Mouse (Mus musculus) brain, embryonic 14.5 days (tissue): ENCODE measurements around the gene Lhx4. TPM values are rescaled to one million over a fixed set of nuclear protein-coding genes. Genes with fewer than 3 reads are reported as not detected.

Experiments
- DNase-seq: peaks from one replicate; pipeline ENCODE4 v3.0.0-alpha.2; 2011; ENCODE audit warnings: low read depth
- CTCF ChIP-seq: fragments of 200-500 bp; IDR thresholded peaks from 2 replicates; pipeline ENCODE4 v1.5.1; 2012; ENCODE audit warnings: inconsistent platforms, mild to moderate bottlenecking, moderate library complexity, borderline replicate concordance; ENCODE audit not compliant: insufficient read depth, insufficient read length; ENCODE audit errors: extremely low read depth
- POLR2A ChIP-seq: fragments of 200-500 bp; IDR thresholded peaks from 2 replicates; pipeline ENCODE4 v1.6.1; 2012; ENCODE audit warnings: mild to moderate bottlenecking, inconsistent platforms, borderline replicate concordance; ENCODE audit not compliant: poor library complexity, insufficient read depth, insufficient read length, severe bottlenecking; ENCODE audit errors: extremely low read depth
- polyA plus RNA-seq: library from polyadenylated mRNA; depleted of rRNA; stranded (reverse); fragments of >200 nt; gene quantifications from 2 replicates; pipeline ENCODE4 v1.2.3, GENCODE M21; 2012

Gene Lhx4
- polyA plus RNA-seq, 1 experiment = 2.7 TPM

- TF ChIP-seq POLR2A = no peak
- TF ChIP-seq CTCF = no peak
- no peak for DNase-seq
Observed at GRCm38 (mm10) chr1:155782382-155782781, 30.9 kb upstream of the Lhx4 start.

DNA sequence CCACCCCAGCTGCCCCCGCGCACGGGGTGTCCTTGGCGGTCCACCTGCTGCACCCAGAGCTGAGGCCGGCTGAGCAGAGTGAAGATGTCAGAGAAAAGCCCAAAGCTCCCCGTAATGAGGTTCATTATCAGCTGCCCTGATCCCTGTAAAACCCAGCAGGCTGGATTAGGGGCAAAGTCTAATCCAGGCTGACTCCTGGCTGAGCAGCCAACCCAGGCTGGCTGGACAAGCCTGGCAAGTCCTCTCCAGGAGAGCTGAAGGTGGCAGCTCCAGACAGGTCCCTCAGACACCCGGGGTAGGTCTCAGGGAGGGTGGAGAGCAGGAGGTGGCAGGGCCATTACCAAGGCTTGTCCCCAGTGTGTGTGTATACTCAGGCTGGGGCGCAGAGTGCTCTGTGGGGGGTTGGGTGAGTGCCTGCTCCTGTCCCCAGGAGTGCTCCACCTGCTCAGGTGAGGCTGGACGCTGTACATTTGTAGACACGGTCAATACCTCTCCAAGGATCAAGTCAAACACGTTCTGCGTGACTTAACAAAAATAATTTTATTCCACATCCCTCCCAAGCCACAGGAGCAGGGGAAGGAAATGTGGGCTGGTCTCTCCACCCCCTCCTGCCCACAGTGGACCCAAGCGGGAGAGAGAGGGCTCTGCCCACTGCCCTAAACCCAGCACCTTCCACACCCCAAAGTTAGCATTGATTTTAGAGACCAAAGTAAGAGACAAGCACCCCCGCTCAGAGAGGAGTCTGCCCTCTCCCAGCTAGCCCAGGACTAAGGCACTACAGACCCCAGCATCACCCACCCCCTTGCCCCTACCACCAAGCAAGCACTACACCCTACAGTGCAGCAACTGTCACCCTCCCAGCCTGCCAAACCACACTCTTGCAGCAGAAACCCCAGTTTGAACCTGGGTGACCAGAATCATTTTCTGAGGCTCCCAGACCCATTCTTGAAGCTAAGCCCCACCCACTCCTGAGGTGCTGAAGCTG is 26.4 kb upstream of the Lhx4 start:
- TF ChIP-seq POLR2A (no peak), CTCF (no peak)
- no peak for DNase-seq

DNA sequence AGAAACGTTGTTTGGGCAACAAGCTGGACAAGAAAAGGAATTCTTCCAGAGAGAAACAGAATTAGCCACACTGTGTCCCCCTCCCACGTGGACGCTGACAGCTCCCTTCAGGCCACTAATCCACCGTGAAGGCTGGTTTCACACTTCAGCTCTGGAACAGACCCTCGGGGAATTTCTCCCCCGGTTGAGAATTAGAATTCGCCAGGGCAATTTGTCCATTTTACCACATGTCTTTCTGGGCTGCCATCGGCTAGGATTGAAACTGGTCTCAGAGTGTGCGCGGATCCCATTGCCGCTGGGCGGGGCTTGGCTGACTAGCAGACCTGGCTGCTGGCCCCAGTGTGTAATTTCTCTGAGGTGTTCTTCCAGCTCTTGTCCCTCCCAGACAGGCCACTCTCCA is 7.7 kb upstream of the Lhx4 start:
- peak; percentile 84 for DNase-seq
- TF ChIP-seq POLR2A (no peak), CTCF (no peak)

DNA sequence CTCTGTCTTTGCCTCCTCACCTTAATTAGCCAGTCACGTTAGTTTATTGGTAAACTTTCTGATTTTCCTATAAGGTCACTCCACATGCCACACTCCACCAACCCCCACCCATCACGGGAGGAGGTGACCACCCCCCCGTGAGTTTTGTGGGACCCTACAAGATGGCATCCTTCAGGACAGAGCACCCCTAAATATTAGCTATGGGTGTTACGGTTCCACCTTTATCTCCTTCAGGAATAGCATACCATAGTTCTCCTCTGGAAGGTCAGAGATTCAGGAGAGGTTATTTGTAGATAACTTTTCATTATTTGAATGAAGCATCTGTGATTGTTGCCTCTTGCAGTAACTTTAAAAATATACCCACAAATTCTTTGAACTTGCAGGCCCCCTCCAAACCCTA is 7.2 kb upstream of the Lhx4 start:
- TF ChIP-seq POLR2A (no peak), CTCF (no peak)
- no peak for DNase-seq

DNA sequence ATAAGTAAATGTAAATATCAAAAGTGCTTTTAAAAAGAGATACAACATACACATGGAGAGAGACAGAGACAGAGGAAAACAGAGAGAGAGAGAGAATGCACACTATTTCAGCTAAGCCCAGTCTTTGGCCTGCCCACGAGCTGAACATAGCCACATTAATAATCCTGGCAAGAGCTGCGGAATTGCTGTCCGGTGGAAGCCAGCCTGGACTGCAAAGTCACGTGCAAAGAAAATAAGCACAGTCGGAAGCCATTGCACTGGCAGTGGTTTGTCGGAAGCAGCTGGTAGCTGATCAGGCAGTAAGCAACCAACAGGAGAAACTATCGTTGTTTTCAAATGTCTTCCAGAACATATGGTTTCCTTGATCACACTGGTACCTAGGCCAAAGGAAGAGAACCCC is 6.1 kb upstream of the Lhx4 start:
- no peak for TF ChIP-seq POLR2A
- TF ChIP-seq CTCF = no peak
- DNase-seq = peak; percentile 39

GRCm38 (mm10) chr1:155753411-155753810 is 1.9 kb upstream of the Lhx4 start:
- TF ChIP-seq CTCF = no peak
- TF ChIP-seq POLR2A = no peak
- DNase-seq = no peak

DNA sequence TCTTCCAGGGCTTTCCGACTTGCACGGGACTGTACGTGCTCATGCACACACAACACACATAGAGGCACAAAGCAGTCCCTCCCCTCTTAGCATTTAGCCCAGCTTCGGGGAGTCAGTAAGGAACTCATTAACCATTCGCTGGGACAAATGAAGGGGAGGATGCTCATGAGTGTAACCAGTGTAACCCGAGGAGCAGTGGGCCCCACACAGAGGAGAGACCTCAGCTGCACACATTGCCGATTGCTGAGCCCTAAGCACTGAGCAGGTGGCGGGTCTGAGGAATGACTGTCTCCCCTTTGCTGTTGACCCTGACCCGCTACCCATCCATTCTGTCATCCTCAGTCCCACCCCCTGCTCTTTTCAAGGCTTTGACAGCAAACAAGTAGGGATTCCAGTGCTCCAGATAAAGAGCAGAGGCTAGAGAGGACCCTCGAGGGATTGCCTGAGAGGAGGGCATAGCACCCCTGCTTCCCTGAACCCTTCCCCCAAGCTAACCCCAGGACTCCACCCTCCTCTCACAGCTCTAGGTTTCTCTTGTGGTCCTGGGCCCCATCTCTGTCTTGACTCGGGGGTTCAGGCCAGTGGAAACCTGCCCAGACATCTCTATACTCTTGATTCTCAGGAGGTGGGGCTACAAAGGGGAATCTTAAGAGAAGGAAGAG is 836 bp downstream of the Lhx4 start:
- peak; percentile 17 for DNase-seq
- TF ChIP-seq POLR2A (no peak), CTCF (no peak)

DNA sequence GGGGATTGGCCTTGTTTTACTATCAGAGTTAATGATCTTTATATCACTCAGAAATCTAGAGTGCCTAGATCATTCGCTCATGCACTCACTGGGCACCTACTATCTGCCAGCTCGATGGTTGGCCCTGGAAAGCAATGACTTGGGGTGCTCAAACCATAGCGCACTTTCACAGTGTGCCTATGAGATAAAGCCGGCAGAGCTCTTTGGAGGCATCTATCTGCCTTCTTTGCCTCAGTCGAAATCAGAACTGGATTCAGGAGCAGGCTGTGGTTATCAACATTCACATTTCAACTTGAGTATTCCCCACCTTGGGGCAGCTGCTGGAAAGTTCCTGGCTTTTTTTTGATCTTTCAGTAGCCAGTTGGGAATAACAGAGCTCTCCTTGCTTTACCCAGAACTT is 3.6 kb downstream of the Lhx4 start:
- TF ChIP-seq CTCF (no peak), POLR2A (no peak)
- DNase-seq = no peak

GRCm38 (mm10) chr1:155747011-155747410 is 4.5 kb downstream of the Lhx4 start:
- DNase-seq = peak; percentile 9
- TF ChIP-seq POLR2A = no peak
- TF ChIP-seq CTCF = no peak

GRCm38 (mm10) chr1:155742411-155743363 is 8.8 kb downstream of the Lhx4 start:
- TF ChIP-seq POLR2A = no peak
- no peak for TF ChIP-seq CTCF
- peak; percentile 31 for DNase-seq
